Mouse (Mus musculus) kidney, adult 18-20 months (tissue): ENCODE measurements around the gene Aatf.
A peak's percentile ranks its signal among the peaks of the same experiment; 100 is the strongest.

Experiments used
- DNase-seq: peaks from one replicate; pipeline ENCODE4 v3.0.0; 2021

The Aatf gene

GRCm38 (mm10) chr11:84513171-84514116, at the start of gene Aatf:
Gene Aatf (minus strand): TSS chr11:84513522.
- peak; percentile 98 for DNase-seq

- no peak for DNase-seq
These were observed 49.5 kb upstream of the Aatf start for GRCm38 (mm10) chr11:84562758-84563347.

GRCm38 (mm10) chr11:84561546-84561945, 48.2 kb upstream of the Aatf start:
- DNase-seq: no peak

- no peak for DNase-seq
These were observed 40.6 kb upstream of the Aatf start for GRCm38 (mm10) chr11:84553821-84554450.

DNA sequence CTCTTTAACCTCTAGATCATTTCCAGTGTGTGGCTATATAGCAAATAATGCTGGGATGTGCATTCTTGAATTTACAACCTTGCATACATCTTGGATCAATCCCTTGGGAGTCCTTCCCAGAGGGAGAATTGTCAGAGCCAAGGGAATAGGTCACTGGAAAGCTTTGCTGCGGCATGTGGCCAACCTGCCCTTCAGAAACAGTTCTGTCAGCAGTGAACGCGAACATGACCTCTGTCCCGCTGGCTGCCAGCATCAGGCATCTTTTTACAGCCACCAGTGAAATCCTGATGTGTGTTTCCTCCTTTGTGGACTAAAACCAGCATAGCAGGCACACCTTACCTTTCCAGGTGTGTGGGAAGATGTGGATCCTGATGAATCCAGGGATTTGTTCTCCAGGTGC, 38.0 kb upstream of the Aatf start:
- DNase-seq: peak; percentile 15

DNA sequence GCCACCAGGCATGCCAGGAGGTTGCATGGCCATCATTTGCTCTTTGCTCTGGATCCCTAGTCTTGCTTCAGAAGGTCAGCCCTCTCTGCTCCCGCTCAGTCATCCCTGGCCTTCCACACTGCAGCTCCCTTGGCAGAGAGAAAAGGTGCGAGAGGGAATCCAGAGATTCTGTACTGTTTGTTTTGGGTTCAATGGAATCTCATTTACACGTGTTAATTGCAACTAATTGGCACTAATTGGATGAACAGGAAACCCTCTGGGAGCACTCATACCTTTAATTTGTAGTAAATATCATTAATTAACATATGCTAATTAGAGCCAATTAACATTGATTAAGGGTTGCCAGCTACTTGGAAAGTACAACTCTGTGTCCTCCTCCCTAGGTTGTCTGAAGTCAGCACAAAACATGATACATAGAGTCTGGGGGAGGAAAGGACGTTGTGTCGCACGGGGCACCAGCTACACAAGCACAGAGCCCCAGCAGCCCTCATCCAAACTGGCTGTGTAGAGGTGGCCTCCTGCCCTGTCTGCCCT, 36.0 kb upstream of the Aatf start:
- DNase-seq: no peak

- DNase-seq: no peak
These were observed 35.0 kb upstream of the Aatf start for GRCm38 (mm10) chr11:84548293-84548692.

GRCm38 (mm10) chr11:84539981-84540380, 26.7 kb upstream of the Aatf start:
- no peak for DNase-seq

GRCm38 (mm10) chr11:84529797-84530703, 16.7 kb upstream of the Aatf start:
- DNase-seq: peak; percentile 35

DNA sequence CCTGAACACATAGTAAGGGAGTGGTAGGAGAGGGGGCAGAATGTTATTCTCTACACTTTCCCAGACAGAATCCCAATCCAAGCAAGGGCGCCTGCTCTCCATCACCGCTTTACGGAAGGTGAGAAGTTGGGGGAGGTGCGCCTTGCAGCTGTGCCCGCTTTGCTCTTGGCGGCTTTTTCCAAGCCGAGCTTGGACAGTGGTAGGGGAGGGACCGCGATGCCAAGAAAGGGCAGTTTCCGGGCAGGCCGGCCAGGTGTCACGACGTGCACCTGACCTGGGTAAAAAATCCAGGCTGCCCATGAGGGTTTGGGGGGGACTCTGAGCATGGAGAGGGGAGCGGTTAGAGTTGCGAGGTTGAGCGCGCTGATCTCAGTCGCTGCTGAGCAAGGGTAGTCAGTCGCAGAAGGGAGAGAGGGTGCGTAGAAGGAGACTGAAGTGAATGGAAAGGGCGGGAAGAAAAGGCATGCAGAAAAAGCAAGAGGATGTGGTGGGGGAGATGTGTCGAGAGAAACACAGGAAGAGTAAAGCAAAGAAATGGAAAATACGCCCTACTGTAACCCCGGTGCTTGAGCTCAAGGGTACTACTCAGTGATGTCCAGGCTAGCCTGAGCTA, 15.9 kb upstream of the Aatf start:
- DNase-seq: peak; percentile 58

GRCm38 (mm10) chr11:84526976-84527860, 13.9 kb upstream of the Aatf start:
- DNase-seq: peak; percentile 9

GRCm38 (mm10) chr11:84526451-84526850, 13.1 kb upstream of the Aatf start:
- no peak for DNase-seq

- DNase-seq: peak; percentile 86
These were observed 12.3 kb upstream of the Aatf start, which contains the start of gene Lhx1 for GRCm38 (mm10) chr11:84525421-84526274. Gene Lhx1 (minus strand): TSS chr11:84525535.

- peak; percentile 58 for DNase-seq
These were observed 11.4 kb upstream of the Aatf start for GRCm38 (mm10) chr11:84524511-84525270.

DNA sequence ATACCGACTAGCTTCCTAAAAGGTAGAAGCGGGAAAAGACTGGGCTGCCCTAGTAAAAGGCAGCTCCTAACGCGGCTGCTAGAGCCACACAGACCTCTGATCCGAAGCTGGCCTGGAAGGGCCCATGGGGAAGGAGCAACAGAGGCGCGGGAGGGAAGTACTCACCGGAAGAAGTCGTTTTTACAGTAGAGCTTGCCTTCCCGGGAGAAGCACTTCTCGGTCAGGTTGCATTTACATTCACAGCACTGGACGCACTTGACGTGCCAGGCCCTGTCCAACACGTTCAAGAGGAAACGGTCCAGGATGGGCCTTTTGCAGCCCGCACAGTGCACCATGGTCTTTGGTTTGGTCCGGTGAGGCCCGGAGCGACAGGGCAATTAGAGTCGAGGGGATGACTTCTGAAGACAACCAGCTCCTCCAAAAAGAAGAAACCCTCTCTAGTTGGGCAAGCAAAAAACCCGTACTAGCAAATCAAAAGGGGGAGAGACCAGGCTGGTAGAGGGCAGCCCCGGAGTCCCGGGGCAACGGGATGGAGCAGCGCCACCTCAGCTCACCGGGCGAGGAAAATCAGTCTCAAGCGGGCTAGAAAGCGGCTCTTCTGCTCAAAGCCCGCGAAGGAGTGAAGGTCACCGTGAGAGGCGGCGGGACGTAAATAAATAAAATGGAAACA, 10.7 kb upstream of the Aatf start:
- peak; percentile 70 for DNase-seq

DNA sequence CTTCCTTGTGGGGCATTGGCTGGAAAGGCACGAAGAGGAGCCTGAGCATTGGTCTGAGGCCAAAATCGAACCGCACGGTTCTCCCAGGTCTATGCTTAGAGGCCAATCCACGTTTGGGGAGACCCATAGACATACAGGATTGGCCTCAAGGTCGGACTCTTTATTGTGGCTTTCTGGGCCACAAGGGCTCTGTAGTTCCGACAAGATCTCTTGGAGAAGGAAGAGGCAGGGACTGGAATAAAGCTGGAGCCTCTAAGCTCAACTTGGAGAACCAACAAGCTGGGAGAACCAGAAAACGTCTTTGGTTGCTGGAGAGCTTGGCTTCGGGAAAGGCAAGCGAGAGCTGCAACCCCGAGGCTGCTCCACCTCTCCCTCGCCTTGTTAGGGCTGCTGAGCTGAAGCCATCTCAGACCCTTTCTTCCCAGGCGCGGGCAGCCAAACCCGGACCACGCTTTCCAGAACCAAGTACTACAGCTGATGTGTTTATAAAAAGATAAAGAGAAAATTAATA, 10.1 kb upstream of the Aatf start:
- DNase-seq: peak; percentile 54

DNA sequence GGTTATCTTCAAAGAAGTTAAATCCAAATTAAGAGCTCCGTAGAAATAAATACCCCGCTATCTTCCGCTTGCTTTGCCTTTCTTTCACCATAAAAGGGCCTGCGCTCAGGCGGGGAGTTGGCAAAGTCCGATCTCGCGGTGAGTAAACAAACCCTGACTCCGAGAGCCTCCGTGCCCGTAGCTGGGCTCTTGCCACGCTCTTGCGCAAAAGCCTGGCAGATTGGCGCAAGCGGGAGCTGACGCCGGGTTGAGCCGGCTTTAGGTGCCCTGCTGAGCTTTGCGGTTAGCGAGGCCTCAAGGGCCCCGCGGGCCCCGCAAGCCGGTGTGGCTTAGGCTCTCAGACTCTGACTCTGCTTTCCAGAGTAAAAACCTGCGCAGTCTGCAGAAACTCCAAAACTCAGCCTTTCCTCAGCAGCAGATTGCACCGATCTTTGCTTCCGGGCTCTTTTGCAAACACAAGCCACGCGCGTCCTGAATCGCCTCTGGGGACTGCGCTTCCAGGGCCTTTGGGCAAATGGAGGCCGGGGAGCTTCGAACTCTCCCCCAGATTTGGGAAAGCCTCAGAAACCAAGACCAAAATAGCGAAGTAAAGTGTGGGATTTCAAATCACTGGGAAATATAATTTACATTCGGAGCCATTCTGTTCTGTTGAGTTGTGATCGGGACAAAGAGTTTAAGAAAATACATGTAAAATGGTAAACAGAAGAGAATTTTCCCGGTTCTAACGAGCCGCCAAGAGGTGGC, 9.4 kb upstream of the Aatf start:
- DNase-seq: peak; percentile 83
